ENCODE assay signal across 20 mouse cellular contexts in the genomic region with DNA sequence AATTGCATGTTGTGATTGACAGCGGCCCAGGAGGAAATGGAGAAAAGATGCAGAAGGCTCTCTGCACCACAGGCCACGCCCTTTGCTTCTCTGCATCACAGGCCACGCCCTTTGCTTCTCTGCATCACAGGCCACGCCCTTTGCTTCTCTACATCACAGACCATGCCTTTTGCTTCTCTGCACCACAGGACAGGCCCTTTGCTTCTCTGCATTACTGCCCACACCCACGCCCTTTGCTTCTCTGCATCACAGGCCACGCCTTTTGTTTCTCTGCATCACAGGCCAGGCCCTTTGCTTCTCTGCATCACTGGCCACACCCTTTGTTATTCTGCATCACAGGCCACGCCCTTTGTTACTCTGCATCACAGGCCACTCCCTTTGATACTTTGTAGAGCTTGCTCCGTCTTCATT.
DNase-seq lines count a peak whose midpoint lies in the region; ATAC-seq and TF ChIP-seq lines count a peak whose summit lies in the region.
"Had no signal": no experiment of that assay in that cellular context is flagged by ENCODE, and none has a peak within 500 bp of the region (broad histone marks: within the 10 kb centered on the region; RNA-seq: fewer than 3 reads in every experiment).

No protein-coding gene starts in this region.

- DNase-seq in CD4-positive helper T cell, adult 2 months (ENCODE audit: low read depth, low spot score), result peak; percentile 71
- no peak for DNase-seq in adrenal gland, adult (ENCODE audit: inconsistent age in 2 of 2, low spot score in 1 of 2)
- DNase-seq in right cerebral cortex, adult 18-20 months, result no peak
- DNase-seq: adrenal gland, postnatal 14 days; cerebellum, adult 11-12 months; cerebellum, postnatal 25 days; heart, postnatal 4 days; lung, postnatal 36 days; spleen, adult 18-20 months had no signal

- no peak overlapping the region for H3K9ac ChIP-seq in intestine, postnatal 0 days (ENCODE audit: low read depth, low read length)
- no peak overlapping the region for H3K9ac ChIP-seq in intestine, embryonic 15.5 days
- no peak overlapping the region for H3K9ac ChIP-seq in midbrain, embryonic 15.5 days
- H3K9ac ChIP-seq: forebrain, embryonic 12.5 days; heart, embryonic 13.5 days; limb, embryonic 12.5 days; midbrain, embryonic 12.5 days had no signal

- no peak overlapping the region for H3K4me2 ChIP-seq in intestine, postnatal 0 days (replicated peaks; ENCODE audit: low read depth)
- H3K4me2 ChIP-seq in intestine, embryonic 15.5 days (replicated peaks), result no peak overlapping the region
- no peak overlapping the region for H3K4me2 ChIP-seq in midbrain, embryonic 15.5 days
- H3K4me2 ChIP-seq: forebrain, embryonic 12.5 days; heart, embryonic 13.5 days; limb, embryonic 12.5 days; midbrain, embryonic 12.5 days had no signal

- no peaks in the 10 kb centered on the region for H3K4me1 ChIP-seq in intestine, postnatal 0 days (replicated peaks; ENCODE audit: control insufficient read depth, insufficient read depth, low read length)
- no peaks in the 10 kb centered on the region for H3K4me1 ChIP-seq in intestine, embryonic 15.5 days (replicated peaks)
- H3K4me1 ChIP-seq in midbrain, embryonic 15.5 days, result peaks cover 3% of the 10 kb centered on the region; the same call in 1 of the 2 replicates
- H3K4me1 ChIP-seq: limb, embryonic 12.5 days; midbrain, embryonic 12.5 days had no signal

- 85% methylated on average over 8 of the region's 8 CpGs for WGBS in intestine, postnatal 0 days
- WGBS in intestine, embryonic 15.5 days, result 84% methylated on average over 8 of the region's 8 CpGs
- 85% methylated on average over 8 of the region's 8 CpGs for WGBS in midbrain, embryonic 15.5 days

- no peaks in the 10 kb centered on the region for H3K9me3 ChIP-seq in intestine, postnatal 0 days (ENCODE audit: control insufficient read depth)
- H3K9me3 ChIP-seq in intestine, embryonic 15.5 days, result no peaks in the 10 kb centered on the region
- H3K9me3 ChIP-seq in midbrain, embryonic 15.5 days, result no peaks in the 10 kb centered on the region
- H3K9me3 ChIP-seq: forebrain, embryonic 12.5 days; heart, embryonic 13.5 days; limb, embryonic 12.5 days; midbrain, embryonic 12.5 days had no signal

- no peaks in the 10 kb centered on the region for H3K36me3 ChIP-seq in intestine, postnatal 0 days (ENCODE audit: control insufficient read depth, insufficient read depth)
- no peaks in the 10 kb centered on the region for H3K36me3 ChIP-seq in intestine, embryonic 15.5 days
- no peaks in the 10 kb centered on the region for H3K36me3 ChIP-seq in midbrain, embryonic 15.5 days (replicated peaks)
- H3K36me3 ChIP-seq: forebrain, embryonic 12.5 days; heart, embryonic 13.5 days; limb, embryonic 12.5 days; midbrain, embryonic 12.5 days had no signal

- peak; percentile 68 for ATAC-seq in intestine, postnatal 0 days
- ATAC-seq in intestine, embryonic 15.5 days, result no peak
- peak; percentile 77 for ATAC-seq in activated CD4-positive, CD25-positive, alpha-beta regulatory T cell, adult 4 months
- peak; percentile 80 for ATAC-seq in monocyte, adult 5-6 weeks (replicated peaks; ENCODE audit: insufficient number of reproducible peaks, low FRiP score, low TSS enrichment, poor library complexity, severe bottlenecking)
- no peak for ATAC-seq in midbrain, embryonic 15.5 days (replicated peaks)
- ATAC-seq: hindbrain, embryonic 16.5 days had no signal

- TF ChIP-seq CTCF in intestine, postnatal 0 days (IDR thresholded peaks at IDR 0.05; ENCODE audit: low read depth), result no peak

- no peak overlapping the region for H3K27ac ChIP-seq in intestine, postnatal 0 days (ENCODE audit: low read depth, low read length)
- no peak overlapping the region for H3K27ac ChIP-seq in intestine, embryonic 15.5 days
- no peak overlapping the region for H3K27ac ChIP-seq in midbrain, embryonic 15.5 days
- H3K27ac ChIP-seq: forebrain, embryonic 12.5 days; heart, embryonic 13.5 days; limb, embryonic 12.5 days; midbrain, embryonic 12.5 days had no signal

- H3K4me3 ChIP-seq in intestine, postnatal 0 days (ENCODE audit: low read depth, low read length), result no peak overlapping the region
- no peak overlapping the region for H3K4me3 ChIP-seq in intestine, embryonic 15.5 days (replicated peaks)
- no peak overlapping the region for H3K4me3 ChIP-seq in midbrain, embryonic 15.5 days
- H3K4me3 ChIP-seq: forebrain, embryonic 12.5 days; heart, embryonic 13.5 days; limb, embryonic 12.5 days; midbrain, embryonic 12.5 days; myocyte had no signal

- no peaks in the 10 kb centered on the region for H3K27me3 ChIP-seq in intestine, postnatal 0 days (replicated peaks; ENCODE audit: control insufficient read depth, insufficient read depth, low read length)
- H3K27me3 ChIP-seq in intestine, embryonic 15.5 days (replicated peaks), result no peaks in the 10 kb centered on the region
- H3K27me3 ChIP-seq in midbrain, embryonic 15.5 days (replicated peaks), result no peaks in the 10 kb centered on the region
- H3K27me3 ChIP-seq: forebrain, embryonic 12.5 days; heart, embryonic 13.5 days; limb, embryonic 12.5 days; midbrain, embryonic 12.5 days had no signal

Comparison
In these comparisons a context has a peak if more than half of its experiments do, and no peak if none do; other contexts are left out.
1. ATAC-seq: peak in intestine, postnatal 0 days (single experiment), activated CD4-positive, CD25-positive, alpha-beta regulatory T cell, adult 4 months (single experiment) and monocyte, adult 5-6 weeks (single experiment); none in intestine, embryonic 15.5 days (single experiment) and midbrain, embryonic 15.5 days (single experiment).